Mouse (Mus musculus) ES-E14 (cell line): Measurements from ENCODE around the gene Marc1.

Experiments
- CHD2 ChIP-seq: IDR thresholded peaks from 2 replicates; pipeline ENCODE4 v1.6.1; 2014; ENCODE audit warnings: mild to moderate bottlenecking, low read depth, low read length, inconsistent platforms
- HCFC1 ChIP-seq: IDR thresholded peaks from 2 replicates; pipeline ENCODE4 v1.6.1; 2012; ENCODE audit warnings: low read length, inconsistent platforms, borderline replicate concordance; ENCODE audit not compliant: insufficient read depth
- MAFK ChIP-seq: IDR thresholded peaks from 2 replicates; pipeline ENCODE4 v1.6.1; 2014; ENCODE audit warnings: mild to moderate bottlenecking, low read depth, low read length, inconsistent platforms; ENCODE audit not compliant: insufficient read depth

GRCm38 (mm10) chr1:184853922-184854321, 42.8 kb upstream of the Marc1 start:
- TF ChIP-seq MAFK: no peak
- no peak for TF ChIP-seq HCFC1
- no peak for TF ChIP-seq CHD2
